Mouse (Mus musculus): ENCODE data around the gene Mrpl51. TPM values are rescaled to one million over a fixed set of nuclear protein-coding genes. Genes with fewer than 3 reads are reported as not detected.

Mrpl51 gene
- polyA plus RNA-seq, 1 experiment from 2014 or later: 184 TPM

GRCm38 (mm10) chr6:125147329-125147728 lies 44.3 kb upstream of the Mrpl51 start:
- DNase-seq (ENCODE audit: low spot score): no peak
- 69% methylated on average over 10 of the region's 10 CpGs for WGBS
- H3K4me2 ChIP-seq (replicated peaks; ENCODE audit: low read depth, low read length): peak overlapping the region; percentile 91
- H3K36me3 ChIP-seq (ENCODE audit: control insufficient read depth, insufficient read depth, low read length): no peaks in the 10 kb centered on the region
- no peaks in the 10 kb centered on the region for H3K27me3 ChIP-seq (ENCODE audit: control insufficient read depth, insufficient read depth, low read length)
- H3K9ac ChIP-seq (ENCODE audit: low read depth, low read length): peak overlapping the region; percentile 34; the same call in 1 of the 2 replicates
- peak overlapping the region; percentile 8; the same call in 1 of the 2 replicates for H3K4me3 ChIP-seq (ENCODE audit: low read depth, low read length)
- peak overlapping the region; percentile 42; the same call in 1 of the 2 replicates for H3K27ac ChIP-seq (ENCODE audit: low read depth, low read length)
- H3K9me3 ChIP-seq (ENCODE audit: control insufficient read depth, low read length): no peaks in the 10 kb centered on the region
- no peak for ATAC-seq (ENCODE audit: low FRiP score)
- H3K4me1 ChIP-seq (replicated peaks; ENCODE audit: control insufficient read depth, insufficient read depth, low read length): peaks cover 10% of the 10 kb centered on the region; the same call in 1 of the 2 replicates

DNA sequence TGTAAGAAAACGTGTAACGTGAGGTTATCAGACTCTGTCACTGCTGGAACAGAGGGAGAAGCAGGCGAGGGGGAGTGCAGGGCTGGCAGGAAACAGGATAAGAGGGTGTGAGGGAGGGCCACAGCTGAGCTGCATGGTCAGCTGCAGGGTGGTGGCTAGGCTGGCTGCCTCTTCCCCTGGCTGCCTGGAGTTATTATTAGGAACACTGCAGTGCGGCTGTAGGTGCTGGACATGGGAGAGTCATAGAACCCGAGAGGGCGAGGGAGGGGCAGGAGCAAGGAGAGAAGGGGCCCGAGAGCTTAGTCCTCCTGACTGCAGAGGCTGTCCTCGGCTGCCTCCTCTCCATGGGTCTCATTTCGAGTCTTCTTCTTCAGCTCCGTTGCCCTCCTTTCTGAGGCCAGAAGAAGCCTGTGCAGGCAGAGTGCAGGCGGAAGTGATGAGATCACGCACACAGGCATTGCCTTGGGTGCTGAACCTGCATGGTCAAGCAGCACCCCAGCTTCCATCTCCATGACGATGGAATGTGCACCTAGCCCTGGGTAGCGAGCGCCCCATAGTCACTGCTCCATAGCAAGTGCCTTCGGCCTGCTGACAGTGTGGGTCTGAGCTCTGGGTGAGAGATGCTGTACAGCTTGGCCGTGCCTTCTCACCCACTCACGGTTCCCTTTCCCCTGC lies 43.2 kb upstream of the Mrpl51 start:
- 75% methylated on average over 18 of the region's 18 CpGs for WGBS
- DNase-seq (ENCODE audit: low spot score): no peak
- H3K4me3 ChIP-seq (ENCODE audit: low read depth, low read length): no peak overlapping the region
- H3K27me3 ChIP-seq (ENCODE audit: control insufficient read depth, insufficient read depth, low read length): no peaks in the 10 kb centered on the region
- 0 out of 2 replicates have a peak overlapping the region, but pooled peaks have one; percentile 5 for H3K4me2 ChIP-seq (replicated peaks; ENCODE audit: low read depth, low read length)
- peaks cover 10% of the 10 kb centered on the region; the same call in 1 of the 2 replicates for H3K4me1 ChIP-seq (replicated peaks; ENCODE audit: control insufficient read depth, insufficient read depth, low read length)
- H3K36me3 ChIP-seq (ENCODE audit: control insufficient read depth, insufficient read depth, low read length): no peaks in the 10 kb centered on the region
- no peaks in the 10 kb centered on the region for H3K9me3 ChIP-seq (ENCODE audit: control insufficient read depth, low read length)
- ATAC-seq (ENCODE audit: low FRiP score): no peak
- H3K27ac ChIP-seq (ENCODE audit: low read depth, low read length): no peak overlapping the region
- 0 out of 2 replicates have a peak overlapping the region, but pooled peaks have one; percentile 23 for H3K9ac ChIP-seq (ENCODE audit: low read depth, low read length)

DNA sequence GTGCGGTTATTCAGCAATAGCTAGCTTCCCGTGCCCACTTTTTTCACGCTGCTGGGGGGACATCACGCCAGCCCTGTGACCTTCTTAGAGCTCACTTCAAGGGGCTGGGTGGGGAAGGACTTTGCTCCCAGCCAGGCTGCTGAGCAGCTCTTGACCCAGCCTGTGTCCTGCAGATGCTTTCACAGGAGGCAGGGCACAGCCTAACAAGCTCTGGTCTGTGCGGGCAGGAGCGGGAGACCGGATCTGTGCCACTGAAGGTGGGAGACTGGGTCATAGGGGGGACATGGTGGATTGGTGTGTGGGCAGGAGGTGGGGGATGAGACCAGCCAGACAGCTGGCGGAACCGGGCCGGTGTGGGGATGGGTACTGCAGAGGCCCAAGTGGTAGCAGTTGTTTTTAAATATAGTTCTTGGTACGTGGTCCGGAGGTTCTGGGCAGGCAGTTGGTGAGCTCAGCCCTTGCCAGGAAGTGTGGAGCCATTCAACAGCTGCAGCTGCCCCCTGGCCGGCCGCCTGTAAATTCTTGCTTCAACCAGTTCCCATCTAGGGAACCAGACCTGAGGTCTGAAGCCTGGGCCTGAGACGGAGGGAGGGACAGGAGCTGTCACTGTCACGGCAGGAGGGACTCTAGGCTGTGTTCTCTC lies 42.6 kb upstream of the Mrpl51 start:
- H3K9ac ChIP-seq (ENCODE audit: low read depth, low read length): no peak overlapping the region
- H3K36me3 ChIP-seq (ENCODE audit: control insufficient read depth, insufficient read depth, low read length): no peaks in the 10 kb centered on the region

GRCm38 (mm10) chr6:125149569-125149950 lies 42.0 kb upstream of the Mrpl51 start:
- H3K27ac ChIP-seq (ENCODE audit: low read depth, low read length): no peak overlapping the region
- no peaks in the 10 kb centered on the region for H3K27me3 ChIP-seq (ENCODE audit: control insufficient read depth, insufficient read depth, low read length)
- H3K4me3 ChIP-seq (ENCODE audit: low read depth, low read length): no peak overlapping the region
- H3K9me3 ChIP-seq (ENCODE audit: control insufficient read depth, low read length): no peaks in the 10 kb centered on the region
- 70% methylated on average over 7 of the region's 7 CpGs for WGBS
- H3K4me1 ChIP-seq (replicated peaks; ENCODE audit: control insufficient read depth, insufficient read depth, low read length): peaks cover 10% of the 10 kb centered on the region; the same call in 1 of the 2 replicates
- no peak for DNase-seq (ENCODE audit: low spot score)
- ATAC-seq (ENCODE audit: low FRiP score): no peak
- no peak overlapping the region for H3K4me2 ChIP-seq (replicated peaks; ENCODE audit: low read depth, low read length)
- H3K9ac ChIP-seq (ENCODE audit: low read depth, low read length): no peak overlapping the region
- H3K36me3 ChIP-seq (ENCODE audit: control insufficient read depth, insufficient read depth, low read length): no peaks in the 10 kb centered on the region

More for the DNA sequence above, 42.6 kb upstream of the Mrpl51 start:
- H3K9me3 ChIP-seq (ENCODE audit: control insufficient read depth, low read length): no peaks in the 10 kb centered on the region
- H3K4me1 ChIP-seq (replicated peaks; ENCODE audit: control insufficient read depth, insufficient read depth, low read length): peaks cover 10% of the 10 kb centered on the region; the same call in 1 of the 2 replicates
- no peak overlapping the region for H3K4me3 ChIP-seq (ENCODE audit: low read depth, low read length)
- no peak overlapping the region for H3K4me2 ChIP-seq (replicated peaks; ENCODE audit: low read depth, low read length)
- 84% methylated on average over 16 of the region's 16 CpGs for WGBS
- DNase-seq (ENCODE audit: low spot score) (no peak), ATAC-seq (ENCODE audit: low FRiP score) (no peak)
- H3K27ac ChIP-seq (ENCODE audit: low read depth, low read length): no peak overlapping the region
- no peaks in the 10 kb centered on the region for H3K27me3 ChIP-seq (ENCODE audit: control insufficient read depth, insufficient read depth, low read length)

DNA sequence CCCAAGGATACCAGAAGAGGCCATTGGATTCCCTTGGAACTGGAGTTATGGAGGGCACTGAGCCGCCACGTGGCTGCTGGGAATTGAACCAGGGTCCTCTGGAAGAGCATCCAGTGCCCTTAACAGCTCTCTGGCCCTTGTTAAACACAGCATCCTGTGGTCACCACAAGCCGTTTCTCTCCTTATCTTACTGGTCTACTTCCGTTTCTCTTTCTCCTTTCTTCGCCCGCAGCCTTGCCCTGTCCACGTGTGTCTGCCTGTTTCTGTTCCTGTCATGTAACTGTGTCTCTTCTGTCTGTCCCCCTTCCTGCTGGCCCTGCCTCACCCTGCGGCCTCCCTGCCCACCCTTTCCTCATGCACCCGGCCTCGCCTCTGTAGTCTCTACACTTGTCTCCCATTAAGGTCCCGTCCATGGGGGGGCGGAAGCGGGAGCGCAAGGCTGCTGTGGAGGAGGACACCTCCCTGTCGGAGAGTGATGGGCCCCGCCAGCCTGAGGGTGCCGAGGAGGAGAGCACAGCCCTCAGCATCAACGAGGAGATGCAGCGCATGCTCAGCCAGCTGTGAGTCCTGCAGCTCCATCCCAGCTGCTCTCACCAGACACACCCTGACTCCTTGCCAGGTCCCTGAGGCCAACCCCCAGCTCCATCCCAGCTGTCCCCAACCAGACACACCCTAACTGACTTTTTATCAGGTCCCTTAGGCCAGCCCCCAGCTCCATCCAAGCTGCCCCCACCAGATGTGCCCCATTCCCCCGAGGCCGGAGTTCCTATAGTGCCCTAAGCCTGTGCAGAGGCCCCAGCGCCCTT lies 39.2 kb upstream of the Mrpl51 start:
- 83% methylated on average over 22 of the region's 22 CpGs for WGBS

GRCm38 (mm10) chr6:125153018-125153389 lies 38.6 kb upstream of the Mrpl51 start:
- DNase-seq (ENCODE audit: low spot score) (no peak), ATAC-seq (ENCODE audit: low FRiP score) (no peak)
- Histone ChIP-seq H3K9me3 (ENCODE audit: control insufficient read depth, low read length) (no peaks in the 10 kb centered on the region), H3K4me1 (replicated peaks; ENCODE audit: control insufficient read depth, insufficient read depth, low read length) (no peaks in the 10 kb centered on the region; the same call in 1 of the 2 replicates), H3K9ac (ENCODE audit: low read depth, low read length) (no peak overlapping the region), H3K36me3 (ENCODE audit: control insufficient read depth, insufficient read depth, low read length) (no peaks in the 10 kb centered on the region), H3K27me3 (ENCODE audit: control insufficient read depth, insufficient read depth, low read length) (no peaks in the 10 kb centered on the region), H3K27ac (ENCODE audit: low read depth, low read length) (no peak overlapping the region), H3K4me2 (replicated peaks; ENCODE audit: low read depth, low read length) (no peak overlapping the region), H3K4me3 (ENCODE audit: low read depth, low read length) (no peak overlapping the region)
- 88% methylated on average over 5 of the region's 5 CpGs for WGBS

More for the DNA sequence above, 39.2 kb upstream of the Mrpl51 start:
- no peak overlapping the region for H3K4me2 ChIP-seq (replicated peaks; ENCODE audit: low read depth, low read length)
- H3K4me1 ChIP-seq (replicated peaks; ENCODE audit: control insufficient read depth, insufficient read depth, low read length): no peaks in the 10 kb centered on the region; the same call in 1 of the 2 replicates
- no peak overlapping the region for H3K4me3 ChIP-seq (ENCODE audit: low read depth, low read length)
- H3K27me3 ChIP-seq (ENCODE audit: control insufficient read depth, insufficient read depth, low read length): no peaks in the 10 kb centered on the region
- ATAC-seq (ENCODE audit: low FRiP score): no peak
- H3K36me3 ChIP-seq (ENCODE audit: control insufficient read depth, insufficient read depth, low read length): no peaks in the 10 kb centered on the region
- no peak for DNase-seq (ENCODE audit: low spot score)
- no peak overlapping the region for H3K9ac ChIP-seq (ENCODE audit: low read depth, low read length)
- H3K27ac ChIP-seq (ENCODE audit: low read depth, low read length): no peak overlapping the region
- no peaks in the 10 kb centered on the region for H3K9me3 ChIP-seq (ENCODE audit: control insufficient read depth, low read length)

DNA sequence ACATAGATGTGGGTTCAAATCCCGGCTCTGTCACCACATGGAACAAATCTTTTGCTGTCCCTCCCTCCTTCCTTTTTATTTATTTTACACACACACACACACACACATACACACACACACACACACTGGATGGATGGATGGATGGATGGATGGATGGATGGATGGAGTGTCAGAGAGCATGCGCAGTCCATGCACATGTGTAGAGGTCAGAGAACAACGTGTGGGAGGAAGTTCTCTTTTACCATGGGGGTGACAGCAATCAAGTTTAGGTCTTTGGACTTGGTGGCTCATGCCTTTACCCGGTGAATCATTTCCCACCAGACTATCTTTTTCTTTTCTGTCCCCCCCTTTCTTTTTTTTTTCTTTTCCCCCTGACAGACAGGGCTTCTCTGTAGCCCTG lies 37.9 kb upstream of the Mrpl51 start:
- no peak overlapping the region for H3K4me3 ChIP-seq (ENCODE audit: low read depth, low read length)
- no peaks in the 10 kb centered on the region; the same call in 1 of the 2 replicates for H3K4me1 ChIP-seq (replicated peaks; ENCODE audit: control insufficient read depth, insufficient read depth, low read length)
- H3K27me3 ChIP-seq (ENCODE audit: control insufficient read depth, insufficient read depth, low read length): no peaks in the 10 kb centered on the region
- ATAC-seq (ENCODE audit: low FRiP score): no peak
- no peak overlapping the region for H3K4me2 ChIP-seq (replicated peaks; ENCODE audit: low read depth, low read length)
- DNase-seq (ENCODE audit: low spot score): no peak
- H3K27ac ChIP-seq (ENCODE audit: low read depth, low read length): no peak overlapping the region
- no peaks in the 10 kb centered on the region for H3K9me3 ChIP-seq (ENCODE audit: control insufficient read depth, low read length)
- no peak overlapping the region for H3K9ac ChIP-seq (ENCODE audit: low read depth, low read length)
- H3K36me3 ChIP-seq (ENCODE audit: control insufficient read depth, insufficient read depth, low read length): peaks cover 1% of the 10 kb centered on the region; the same call in 1 of the 2 replicates
- WGBS: 95% methylated on average over 4 of the region's 4 CpGs

GRCm38 (mm10) chr6:125154550-125154949 lies 37.1 kb upstream of the Mrpl51 start:
- Histone ChIP-seq H3K9ac (ENCODE audit: low read depth, low read length) (no peak overlapping the region), H3K4me3 (ENCODE audit: low read depth, low read length) (no peak overlapping the region), H3K27me3 (ENCODE audit: control insufficient read depth, insufficient read depth, low read length) (no peaks in the 10 kb centered on the region), H3K4me1 (replicated peaks; ENCODE audit: control insufficient read depth, insufficient read depth, low read length) (no peaks in the 10 kb centered on the region; the same call in 1 of the 2 replicates), H3K27ac (ENCODE audit: low read depth, low read length) (no peak overlapping the region), H3K9me3 (ENCODE audit: control insufficient read depth, low read length) (no peaks in the 10 kb centered on the region), H3K36me3 (ENCODE audit: control insufficient read depth, insufficient read depth, low read length) (peaks cover 7% of the 10 kb centered on the region; the same call in 1 of the 2 replicates), H3K4me2 (replicated peaks; ENCODE audit: low read depth, low read length) (no peak overlapping the region)
- DNase-seq (ENCODE audit: low spot score) (no peak), ATAC-seq (ENCODE audit: low FRiP score) (no peak)
